Mouse (Mus musculus): Measurements from ENCODE around the gene Eml4.

Gene Eml4

DNA sequence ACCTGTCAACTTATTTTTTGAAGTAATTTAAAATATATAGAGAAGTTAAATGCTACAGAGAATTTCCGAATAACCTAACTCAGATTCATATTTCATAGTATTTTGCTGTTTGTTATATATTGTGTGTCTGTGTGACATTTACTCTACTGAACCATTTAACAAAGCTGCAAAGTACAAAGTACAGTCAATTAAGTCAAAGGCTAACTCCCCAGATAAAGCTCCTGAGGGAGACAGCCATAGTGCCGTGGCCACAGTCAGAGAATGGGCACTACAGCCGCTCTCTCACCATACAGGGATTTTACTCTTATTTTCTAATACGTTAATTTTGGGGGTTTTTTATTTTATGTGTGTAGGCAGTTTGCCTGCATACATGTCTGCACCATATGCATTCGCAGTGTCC is 32.0 kb downstream of the Eml4 start:
- no peak for DNase-seq

DNA sequence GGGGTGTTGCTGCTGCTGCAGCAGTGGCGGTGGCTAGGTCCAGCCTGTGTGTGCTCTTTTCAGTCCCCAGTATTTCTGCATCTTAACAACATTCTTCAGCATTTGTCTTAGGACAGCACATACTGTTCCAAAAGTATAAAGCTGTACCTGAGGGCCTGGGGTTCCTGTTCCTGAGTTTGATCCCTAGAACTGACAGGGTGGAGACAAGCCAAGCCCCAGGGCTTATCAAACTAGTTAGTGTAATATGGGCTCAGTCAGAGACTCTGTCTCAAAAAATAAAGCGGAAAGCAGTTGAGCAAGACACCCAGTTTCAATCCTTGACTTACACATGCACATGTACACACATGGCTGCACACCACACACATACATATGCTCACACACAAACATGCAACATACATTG is 34.2 kb downstream of the Eml4 start:
- DNase-seq, result no peak

DNA sequence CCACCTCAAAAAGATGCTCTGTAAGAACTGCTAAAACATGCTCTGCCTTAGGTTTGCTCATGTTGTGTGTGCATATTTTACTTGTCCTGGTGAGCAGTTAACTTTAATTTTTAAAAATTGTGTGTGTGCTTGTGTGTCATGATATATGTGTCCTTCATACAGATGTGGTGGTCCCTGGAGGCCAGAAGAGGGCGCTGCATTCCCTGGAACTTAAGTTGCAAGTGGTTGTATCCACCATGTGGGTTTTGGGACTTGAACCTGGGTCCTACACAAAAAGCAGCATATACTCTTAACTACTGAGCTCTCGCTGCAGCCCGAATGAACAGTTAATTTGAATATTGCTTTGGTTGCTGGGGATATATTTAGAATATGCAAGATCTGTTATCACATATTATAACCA is 36.4 kb downstream of the Eml4 start:
- no peak for DNase-seq

DNA sequence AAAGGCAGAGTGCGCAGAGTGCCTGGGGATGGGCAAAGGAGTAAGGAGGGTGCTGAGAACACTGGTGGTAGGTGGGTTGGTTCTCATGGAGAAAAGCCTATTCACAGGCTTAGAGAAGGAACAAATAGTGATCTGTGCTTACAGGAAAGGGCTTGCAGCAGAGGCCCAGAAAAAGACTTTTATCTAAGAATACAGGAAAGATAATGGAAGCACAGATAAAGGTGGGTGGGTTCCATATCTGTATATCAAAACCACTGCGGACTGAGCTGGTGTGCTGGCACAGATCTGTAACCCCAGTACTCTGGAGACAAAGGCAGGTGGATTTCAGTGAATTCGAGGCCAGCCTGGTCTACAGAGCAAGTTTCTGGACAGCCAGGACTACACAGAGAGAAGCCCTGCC is 43.3 kb downstream of the Eml4 start:
- no peak for DNase-seq

DNA sequence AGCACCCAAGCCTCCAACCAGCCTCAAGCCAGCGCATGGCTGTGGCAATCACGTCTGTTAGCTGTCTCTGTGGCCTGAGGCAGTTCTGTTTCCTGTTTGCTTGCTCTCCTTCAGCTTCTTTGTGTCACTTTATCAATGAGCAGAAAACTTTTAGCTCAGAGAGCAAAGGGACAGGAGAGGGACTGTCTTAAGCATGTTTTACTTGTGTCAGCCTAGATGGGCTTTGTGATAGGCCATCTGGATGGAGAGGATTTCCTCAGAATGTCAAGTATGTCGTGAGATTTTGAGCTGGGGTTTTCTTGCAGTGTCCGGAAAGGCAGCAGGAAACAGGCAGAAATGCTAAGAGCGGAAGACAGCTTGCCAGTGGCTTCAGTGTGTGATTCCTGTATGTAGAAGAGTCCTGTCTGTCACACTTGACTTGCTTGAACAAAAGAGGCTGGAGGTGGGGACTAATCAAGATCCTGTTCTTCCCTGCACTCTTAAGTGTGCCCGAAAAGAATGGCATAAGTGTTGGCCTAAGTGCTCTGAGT is 46.9 kb downstream of the Eml4 start:
- DNase-seq, result peak; percentile 38

DNA sequence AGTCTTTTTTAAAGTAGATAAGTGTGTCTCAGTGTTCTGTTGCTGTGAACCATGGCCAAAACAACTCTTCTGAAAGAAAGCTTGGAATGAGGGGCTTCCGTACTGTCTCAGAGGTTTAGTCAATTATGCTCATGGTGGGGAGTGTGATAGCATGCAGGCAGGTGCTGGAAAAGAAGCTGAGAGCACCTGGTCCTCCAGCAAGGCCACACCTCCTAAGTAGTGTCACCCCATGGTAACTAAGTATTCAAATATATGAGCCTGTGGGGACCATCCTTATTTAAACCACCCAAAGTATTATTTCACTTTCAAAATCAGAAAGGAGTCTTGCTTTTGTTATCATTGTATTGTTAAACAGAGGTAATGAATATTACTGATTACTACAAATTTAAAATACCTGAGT is 48.0 kb downstream of the Eml4 start:
- no peak for DNase-seq

DNA sequence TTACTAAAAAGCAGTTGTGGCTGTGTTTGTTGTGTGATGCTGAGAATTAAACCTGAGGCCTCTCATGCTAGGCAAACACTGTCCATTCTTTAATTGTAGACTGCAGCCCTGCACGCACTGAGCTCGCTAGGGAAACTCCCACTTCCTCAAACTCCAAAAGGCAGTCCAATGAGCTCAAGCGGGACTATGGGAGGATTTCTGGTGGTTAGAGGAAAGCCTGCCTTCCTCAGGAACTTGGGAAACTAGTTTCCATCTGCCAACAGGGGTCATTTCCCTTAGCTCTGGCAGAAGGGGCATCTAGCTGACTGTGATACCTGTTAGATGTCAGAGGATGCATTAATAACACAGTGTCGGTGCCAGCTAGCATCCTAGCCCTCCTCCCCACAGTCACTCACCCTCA is 79.9 kb downstream of the Eml4 start:
- peak; percentile 26 for DNase-seq

DNA sequence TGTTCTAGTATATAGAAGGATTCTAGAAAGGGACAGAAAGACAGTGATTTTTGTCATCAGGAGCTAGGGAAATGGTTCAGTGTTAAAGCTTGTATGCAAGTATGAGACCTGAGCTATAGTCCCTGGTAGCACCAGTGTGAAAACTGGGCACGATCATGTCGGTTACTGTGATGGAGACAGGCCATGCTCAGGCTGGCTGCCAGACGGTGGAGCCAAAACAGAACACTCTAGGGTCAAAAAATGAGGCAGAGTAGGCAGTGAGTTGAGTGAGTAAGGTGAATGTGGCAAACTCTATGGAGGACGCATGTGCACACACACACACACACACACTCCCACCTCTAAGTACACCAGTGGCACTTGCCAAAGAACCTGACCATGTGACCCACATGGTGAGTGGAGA is 92.7 kb downstream of the Eml4 start:
- DNase-seq, result no peak

DNA sequence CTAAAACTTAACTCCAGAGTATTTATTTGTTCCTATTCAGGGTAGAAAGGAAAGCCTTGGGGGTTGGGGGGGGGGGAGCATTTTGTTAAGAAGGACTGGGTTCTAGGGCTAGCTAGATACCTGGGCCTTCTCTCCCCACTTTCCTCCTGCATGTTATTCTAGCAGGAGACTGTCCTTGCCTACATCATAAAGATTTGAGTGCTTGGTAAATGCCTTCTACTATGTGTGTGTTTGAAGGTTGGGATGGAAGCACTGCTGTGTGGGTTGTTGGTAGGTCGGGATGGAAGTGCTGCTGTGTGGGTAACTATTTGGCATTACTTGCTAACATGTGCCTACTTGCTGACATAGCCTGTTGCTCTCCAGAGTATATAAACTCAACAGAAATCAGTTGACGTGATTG is 98.9 kb downstream of the Eml4 start:
- DNase-seq, result no peak

DNA sequence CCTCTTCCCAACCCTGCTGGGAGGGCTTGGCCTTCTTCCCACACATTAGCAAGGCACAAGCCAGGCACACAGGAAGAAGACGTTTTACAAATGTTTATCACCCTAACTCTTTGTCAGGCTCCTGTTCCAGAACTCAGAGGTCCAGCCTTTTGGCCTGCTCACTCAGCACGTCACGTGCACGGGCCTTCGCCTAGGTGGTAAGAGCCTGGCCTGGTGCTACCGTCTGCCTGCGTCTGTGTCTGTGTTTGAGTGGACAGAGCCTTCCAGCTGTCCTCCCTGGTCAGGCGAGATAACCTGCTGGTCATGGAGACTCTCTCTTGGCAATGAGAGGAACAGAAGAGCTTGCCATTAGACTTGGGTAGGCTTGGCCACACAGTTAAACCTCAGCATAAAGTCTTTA is 100.6 kb downstream of the Eml4 start:
- no peak for DNase-seq

DNA sequence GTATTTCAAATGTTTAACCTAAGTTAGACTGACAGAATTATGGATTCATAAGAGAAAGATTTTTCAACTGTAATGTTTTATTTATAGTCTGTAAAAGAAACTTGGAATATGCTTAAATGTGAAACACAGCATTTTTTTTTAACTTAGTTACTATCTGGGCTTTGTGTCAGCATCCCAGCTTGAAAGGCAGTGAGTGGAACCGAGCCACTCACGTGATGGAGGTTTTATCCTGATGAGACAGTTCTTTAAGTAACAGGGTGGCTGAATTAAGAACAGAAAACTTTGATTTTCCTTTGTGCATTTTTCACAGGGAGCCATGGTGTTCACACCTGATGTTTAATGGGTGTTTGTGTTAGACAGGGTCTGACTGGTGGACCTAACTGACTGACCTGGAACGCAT is 101.1 kb downstream of the Eml4 start:
- no peak for DNase-seq

DNA sequence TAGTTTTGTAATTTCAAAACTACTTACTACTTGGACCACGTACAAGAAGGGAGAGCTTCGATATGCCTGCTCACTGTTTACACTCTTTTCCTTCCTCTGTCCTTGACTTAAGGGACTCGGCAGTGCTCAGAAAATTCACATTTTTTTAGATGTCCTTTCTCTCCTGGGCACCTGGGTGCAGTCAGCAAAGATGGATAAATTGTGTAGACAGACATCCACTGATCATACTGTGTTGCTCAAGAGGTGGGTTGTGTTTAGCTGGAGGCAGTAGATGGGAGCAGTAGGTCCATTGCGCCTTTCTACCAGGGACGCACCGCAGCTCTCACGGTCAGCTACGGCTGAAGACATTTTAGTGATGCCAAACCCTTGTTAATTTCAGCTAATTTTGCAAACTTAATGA is 101.7 kb downstream of the Eml4 start:
- no peak for DNase-seq

DNA sequence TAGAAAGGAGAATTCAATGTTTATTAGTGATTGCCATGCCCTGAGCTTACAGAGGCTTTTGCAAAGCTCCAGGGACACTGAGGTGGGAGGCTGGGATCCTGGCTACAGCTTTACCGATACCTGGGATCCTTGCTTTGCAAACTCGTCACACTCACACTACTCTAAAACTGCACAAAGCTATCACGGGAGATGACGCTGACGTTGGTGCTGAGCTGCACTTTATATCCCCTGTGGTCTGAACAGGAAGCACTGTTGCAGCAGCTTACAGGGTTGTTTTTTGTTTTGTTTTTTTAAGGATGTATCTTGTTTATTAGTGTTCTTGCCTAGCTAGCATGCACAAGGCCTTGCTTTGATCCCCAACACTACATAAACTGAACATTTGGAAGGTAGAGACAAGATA is 102.9 kb downstream of the Eml4 start:
- DNase-seq, result no peak

DNA sequence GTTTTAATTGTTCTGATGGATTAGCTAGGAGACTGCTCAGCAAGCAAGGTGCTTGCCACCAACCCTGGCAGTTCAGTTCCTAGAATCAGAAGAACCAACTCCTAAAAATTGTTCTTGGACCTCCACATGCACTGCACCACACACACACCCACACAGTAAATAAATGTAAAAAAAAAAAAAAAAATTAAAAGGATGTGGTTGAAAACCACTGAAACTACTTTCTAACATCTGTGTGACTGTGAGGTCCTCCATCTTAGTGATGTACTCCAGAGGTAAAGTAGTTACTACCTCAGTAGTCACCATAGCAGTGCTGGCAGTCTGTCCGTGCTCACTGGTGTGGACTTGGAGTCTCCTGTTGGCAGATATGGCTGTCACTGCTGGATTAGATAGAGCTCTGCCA is 106.5 kb downstream of the Eml4 start:
- no peak for DNase-seq

DNA sequence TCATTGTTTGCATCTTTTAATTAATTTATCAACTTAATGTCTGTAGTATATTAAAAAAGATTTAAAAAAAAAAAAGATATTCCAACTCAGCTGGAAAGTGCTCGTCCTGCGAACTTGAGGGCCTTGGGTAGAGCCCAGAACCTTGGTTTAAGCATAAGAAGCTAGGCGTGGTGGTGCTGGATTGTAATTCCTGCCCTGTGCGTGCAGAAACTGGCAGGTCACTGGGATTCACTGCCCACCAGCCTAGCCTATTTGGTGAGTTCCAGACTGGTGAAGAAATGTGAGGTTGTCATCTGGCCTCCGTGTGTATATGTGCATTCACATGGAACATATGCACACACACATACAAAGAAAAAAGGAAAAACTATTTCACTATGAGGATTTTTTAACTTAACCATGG is 115.2 kb downstream of the Eml4 start:
- DNase-seq, result no peak

DNA sequence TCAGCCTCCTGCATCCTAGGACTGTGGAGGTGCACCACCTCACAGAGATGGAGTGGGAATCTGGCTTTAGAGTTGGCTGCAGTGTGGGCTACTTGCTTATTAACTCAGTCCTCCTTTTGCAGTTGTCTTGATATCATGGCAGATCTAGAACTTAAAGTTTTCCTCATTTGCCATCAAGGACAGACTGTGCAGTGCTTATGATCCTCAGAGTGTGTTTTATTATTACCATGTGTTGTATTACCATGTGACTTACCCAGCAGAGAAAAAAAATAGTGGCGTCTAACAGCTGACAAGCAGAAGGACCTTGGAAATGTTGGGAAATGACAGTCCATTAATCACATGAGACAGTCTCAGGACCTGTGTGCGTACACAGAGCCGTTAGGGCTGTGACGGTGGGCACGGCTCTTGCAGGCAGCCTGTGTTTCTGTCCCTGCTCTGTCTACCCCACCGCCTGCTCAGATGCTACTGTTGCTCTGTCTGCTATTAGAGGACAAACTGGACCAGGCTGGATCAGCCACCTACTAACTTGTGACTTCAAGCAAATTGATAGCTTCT is 116.0 kb downstream of the Eml4 start:
- DNase-seq, result no peak

DNA sequence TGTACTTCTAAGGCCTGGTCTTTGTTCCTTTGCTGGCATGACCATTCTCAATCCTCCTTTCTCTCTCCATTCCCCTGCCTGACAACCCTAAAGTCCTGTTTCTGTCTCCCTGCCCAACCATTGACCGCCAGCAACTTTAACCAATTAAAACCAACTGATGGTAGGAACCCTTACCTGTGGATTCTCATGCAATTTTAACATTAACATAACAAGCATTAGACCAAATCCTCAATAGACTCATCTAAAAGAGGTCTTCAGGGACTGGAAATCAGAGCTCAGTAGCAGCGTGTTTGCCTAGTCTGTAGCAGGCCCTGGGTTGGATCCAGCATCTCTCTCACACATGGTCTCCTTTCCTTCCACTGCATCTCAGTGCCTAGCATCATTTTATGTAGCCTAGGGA is 118.9 kb downstream of the Eml4 start:
- DNase-seq, result no peak

DNA sequence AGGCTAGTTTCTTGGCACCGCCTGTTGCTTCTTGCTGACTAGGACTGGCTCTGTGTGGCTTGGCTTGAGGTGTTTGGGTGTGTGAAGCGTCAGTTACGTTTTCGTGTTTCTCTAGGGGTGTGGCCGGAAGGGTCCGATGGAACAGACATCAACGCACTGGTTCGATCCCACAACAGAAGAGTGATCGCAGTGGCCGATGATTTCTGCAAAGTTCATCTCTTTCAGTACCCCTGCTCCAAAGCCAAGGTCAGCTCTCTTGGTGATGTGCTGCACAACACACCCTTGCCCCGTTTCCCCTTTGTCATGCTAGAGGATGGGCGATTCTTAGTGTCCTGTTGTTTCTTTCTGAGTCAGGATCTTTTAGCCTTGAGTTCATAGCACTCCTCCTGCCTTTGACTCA is 126.4 kb downstream of the Eml4 start:
- no peak for DNase-seq

DNA sequence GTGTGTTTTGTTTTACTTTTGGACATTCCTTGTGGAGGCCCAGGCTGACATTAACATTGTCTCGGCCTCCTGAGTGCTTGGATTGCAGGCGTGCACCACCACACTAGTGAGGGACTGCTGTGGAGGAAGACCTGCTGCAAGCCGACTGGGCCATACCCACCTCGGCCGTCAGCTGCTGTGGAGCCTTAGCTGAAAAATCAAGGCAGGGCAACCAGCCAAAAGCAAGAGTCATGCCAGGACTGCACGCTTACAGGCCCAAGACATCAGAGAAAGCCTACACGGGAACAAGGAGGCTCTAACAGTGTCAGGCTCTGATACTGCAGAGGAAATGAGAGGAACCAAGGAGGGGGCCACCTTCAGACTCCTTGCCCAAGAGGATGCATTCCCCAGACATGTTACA is 130.8 kb downstream of the Eml4 start:
- peak; percentile 26 for DNase-seq

DNA sequence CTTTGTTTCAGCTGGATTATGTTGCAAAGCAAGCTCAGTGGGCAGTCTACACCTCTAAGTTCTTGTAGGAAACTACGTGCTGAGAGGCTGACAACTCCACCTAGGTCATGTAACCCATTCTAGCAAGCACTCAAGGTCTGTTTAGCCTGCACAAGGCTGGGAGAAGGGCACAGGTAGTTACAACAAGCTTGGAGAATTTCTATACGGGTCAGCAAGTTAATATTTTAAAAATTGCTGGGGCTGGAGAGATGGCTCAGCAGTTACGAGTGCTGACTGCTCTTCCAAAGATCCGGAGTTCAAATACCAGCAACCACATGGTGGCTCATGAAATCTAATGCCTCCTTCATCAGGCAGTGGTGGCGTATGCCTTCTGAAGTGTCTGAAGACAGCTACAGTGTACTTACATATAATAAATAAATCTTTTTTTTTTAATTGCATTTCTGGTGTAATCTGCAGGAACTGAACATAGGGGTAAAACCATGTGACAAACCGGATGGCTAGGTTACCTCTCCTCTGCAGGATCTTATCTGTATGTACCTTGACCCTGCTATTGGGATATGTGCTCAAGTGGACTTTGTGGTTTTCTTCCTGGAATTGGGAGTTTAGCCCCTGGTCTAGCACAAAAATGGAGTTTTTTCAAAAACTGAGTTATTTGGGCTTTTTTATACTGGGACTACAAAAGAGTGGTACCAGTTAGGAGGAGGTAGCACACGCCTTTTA is 132.2 kb downstream of the Eml4 start:
- DNase-seq, result no peak

DNA sequence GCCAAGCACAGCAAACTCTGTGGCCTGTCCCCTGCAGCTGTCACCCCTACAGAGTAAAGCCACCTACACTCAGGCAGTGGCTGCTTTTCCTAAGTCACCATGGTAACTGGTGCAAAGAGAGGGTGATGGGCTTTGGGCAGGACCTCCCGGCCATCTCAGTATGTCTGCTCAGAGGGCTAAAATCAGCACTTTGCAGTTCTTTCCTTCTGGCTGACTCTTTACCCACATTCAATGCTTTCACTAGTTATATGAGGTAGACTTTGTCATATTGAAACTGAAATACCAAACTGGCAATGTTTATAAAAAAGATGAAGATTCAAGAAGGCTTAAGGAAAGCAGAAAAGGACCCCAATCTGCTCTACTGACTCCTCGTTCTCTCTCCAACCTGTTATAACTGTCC is 133.1 kb downstream of the Eml4 start:
- DNase-seq, result no peak

DNA sequence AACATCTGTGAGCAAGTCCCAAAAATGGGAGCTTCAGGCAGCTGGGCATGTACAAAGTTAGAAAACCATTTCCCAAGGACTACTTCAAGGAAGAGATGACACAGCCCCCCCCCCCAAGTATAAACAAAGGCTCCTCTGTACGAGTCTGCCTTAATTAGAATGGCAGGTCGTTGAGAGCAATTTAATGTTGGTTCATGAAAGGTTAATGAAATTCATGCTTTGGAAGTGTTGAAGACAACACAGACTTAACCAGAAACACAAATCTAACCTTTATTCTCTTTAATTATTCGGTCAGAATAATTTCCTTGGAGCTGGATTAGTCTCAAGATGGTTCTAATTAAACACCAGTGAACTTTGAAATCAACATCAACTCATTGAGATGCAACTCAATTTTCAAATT is 137.0 kb downstream of the Eml4 start:
- no peak for DNase-seq

DNA sequence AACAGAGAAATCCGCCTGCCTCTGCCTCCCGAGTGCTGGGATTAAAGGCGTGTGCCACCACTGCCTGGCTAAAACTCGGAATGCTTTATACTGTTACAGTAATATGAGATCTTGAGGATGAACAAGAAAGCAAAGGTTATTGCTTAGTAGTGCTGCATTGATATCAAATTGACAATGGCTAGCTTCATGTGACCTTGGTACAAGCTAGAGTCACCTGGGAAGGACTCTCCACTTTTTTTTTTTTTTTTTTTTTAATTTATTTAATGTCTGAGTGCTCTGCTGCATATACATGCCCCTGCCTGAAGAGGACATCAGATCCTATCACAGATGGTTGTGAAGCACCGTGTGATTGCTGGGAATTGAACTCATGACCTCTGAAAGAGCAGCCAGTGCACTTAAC is 148.2 kb downstream of the Eml4 start:
- DNase-seq, result no peak

DNA sequence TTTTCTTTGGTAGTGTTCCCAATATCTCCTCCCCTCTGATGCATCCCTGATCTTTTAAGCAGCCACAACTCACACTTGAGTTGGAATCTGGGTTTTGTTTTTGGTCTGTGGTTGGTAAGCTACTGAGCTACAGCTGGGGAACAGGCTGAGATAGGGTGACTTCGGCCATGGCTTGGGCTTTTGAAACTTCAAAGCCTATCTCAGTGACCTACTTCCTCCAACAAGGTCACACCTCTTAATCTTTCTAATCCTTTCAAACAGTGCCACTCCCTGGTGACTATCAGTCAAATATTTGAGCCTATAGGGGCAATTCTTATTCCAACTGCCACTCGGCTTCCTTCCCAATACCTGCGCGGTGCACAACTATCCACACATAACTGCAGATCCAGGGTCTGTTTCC is 149.0 kb downstream of the Eml4 start:
- DNase-seq, result no peak

DNA sequence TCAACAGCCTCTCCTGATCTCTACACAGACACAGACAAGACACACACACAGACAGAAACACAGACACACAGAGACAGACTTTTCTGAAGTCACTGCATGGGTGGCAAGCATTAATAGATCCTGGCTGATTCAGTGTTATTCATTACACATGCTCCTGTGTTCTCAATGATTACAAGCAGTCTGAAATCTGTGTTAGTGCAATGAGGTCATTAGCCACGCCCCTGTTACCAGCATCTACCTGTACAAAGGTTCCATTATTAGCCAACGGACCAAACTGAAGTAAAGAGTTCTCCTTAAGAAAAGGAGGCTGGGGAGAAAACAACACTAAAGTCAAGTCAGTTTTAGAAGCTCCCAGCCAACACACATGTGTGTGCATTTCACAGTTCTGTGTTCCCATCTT is 153.0 kb downstream of the Eml4 start:
- no peak for DNase-seq

Measured in kidney, postnatal 10 days (tissue).